In the genomic region with DNA sequence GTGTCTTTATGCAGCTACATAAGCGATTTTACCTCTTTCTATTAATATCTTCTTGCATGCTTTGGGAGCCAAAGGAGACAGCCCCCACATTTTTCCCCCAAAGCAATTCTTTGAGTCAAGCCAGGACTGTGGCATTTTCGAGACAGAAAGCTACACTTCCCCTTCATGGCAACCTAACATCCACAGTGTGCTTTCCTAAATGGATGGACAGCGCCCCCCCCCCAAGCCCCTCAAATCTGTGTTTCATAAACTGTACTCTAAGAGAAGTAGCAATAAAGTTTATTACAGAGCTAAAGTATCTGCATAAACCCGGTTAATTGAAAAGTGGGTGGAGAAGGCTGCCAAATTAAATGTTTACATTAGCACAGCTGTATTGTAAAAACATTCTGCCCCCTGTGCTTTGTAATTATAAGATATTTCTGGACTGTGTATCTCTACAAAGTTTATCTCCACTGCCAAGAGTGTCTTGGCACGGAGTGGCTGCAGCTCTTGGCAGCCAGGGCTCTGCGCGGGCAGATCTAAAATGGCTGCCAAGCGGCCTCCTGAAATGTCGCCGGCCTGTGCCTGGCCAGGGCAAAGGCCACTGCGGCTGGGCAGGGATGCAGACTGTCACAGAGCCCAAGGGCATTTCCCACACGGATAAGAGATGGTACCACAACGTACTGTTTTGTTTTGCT, we compare ENCODE assay signal across 8 mouse cellular contexts.
DNase-seq lines count a peak whose midpoint lies in the region; ATAC-seq and TF ChIP-seq lines count a peak whose summit lies in the region.

No protein-coding gene starts in this region.

- H3K9me3 ChIP-seq in midbrain, embryonic 15.5 days, result no peaks in the 10 kb centered on the region
- H3K9me3 ChIP-seq in midbrain, embryonic 13.5 days, result no peaks in the 10 kb centered on the region
- H3K9me3 ChIP-seq in heart, embryonic 10.5 days, result no peaks in the 10 kb centered on the region
- no peaks in the 10 kb centered on the region for H3K9me3 ChIP-seq in lung, embryonic 15.5 days

- TF ChIP-seq CTCF in testis, adult 2 months (IDR thresholded peaks at IDR 0.05; ENCODE audit: control insufficient read depth, insufficient read depth, insufficient replicate concordance, low read depth, low read length), result no peak

- no peak overlapping the region for H3K4me2 ChIP-seq in midbrain, embryonic 15.5 days
- H3K4me2 ChIP-seq in midbrain, embryonic 13.5 days (replicated peaks), result no peak overlapping the region
- peak overlapping the region; percentile 30 for H3K4me2 ChIP-seq in lung, embryonic 15.5 days

- TF ChIP-seq POLR2A in testis, adult 2 months (IDR thresholded peaks at IDR 0.05; ENCODE audit: control insufficient read depth, low read depth, low read length), result peak; percentile 47; the same call in 1 of the 2 replicates

- peak; percentile 53 for ATAC-seq in midbrain, embryonic 15.5 days (replicated peaks)
- ATAC-seq in midbrain, embryonic 13.5 days, result no peak
- peak; percentile 57 for ATAC-seq in lung, embryonic 15.5 days (ENCODE audit: borderline replicate concordance, extremely low read depth, low FRiP score, low TSS enrichment)

- H3K4me1 ChIP-seq in midbrain, embryonic 15.5 days, result peaks cover 40% of the 10 kb centered on the region
- H3K4me1 ChIP-seq in midbrain, embryonic 13.5 days (replicated peaks), result peaks cover 40% of the 10 kb centered on the region
- H3K4me1 ChIP-seq in heart, embryonic 10.5 days, result peaks cover 65% of the 10 kb centered on the region
- peaks cover 73% of the 10 kb centered on the region for H3K4me1 ChIP-seq in lung, embryonic 15.5 days
- no peaks in the 10 kb centered on the region for H3K4me1 ChIP-seq in testis, adult 2 months (ENCODE audit: control insufficient read depth, insufficient read depth, low read length)

- no peaks in the 10 kb centered on the region for H3K36me3 ChIP-seq in midbrain, embryonic 15.5 days (replicated peaks)
- H3K36me3 ChIP-seq in midbrain, embryonic 13.5 days, result no peaks in the 10 kb centered on the region
- no peaks in the 10 kb centered on the region; the same call in 1 of the 2 replicates for H3K36me3 ChIP-seq in heart, embryonic 10.5 days
- no peaks in the 10 kb centered on the region for H3K36me3 ChIP-seq in lung, embryonic 15.5 days
- no peaks in the 10 kb centered on the region for H3K36me3 ChIP-seq in testis, adult 2 months (ENCODE audit: control insufficient read depth, insufficient read depth, low read length)

- peak overlapping the region; percentile 48 for H3K27ac ChIP-seq in midbrain, embryonic 15.5 days
- H3K27ac ChIP-seq in midbrain, embryonic 13.5 days, result no peak overlapping the region
- peak overlapping the region; percentile 82; the same call in 1 of the 2 replicates for H3K27ac ChIP-seq in heart, embryonic 10.5 days
- H3K27ac ChIP-seq in lung, embryonic 15.5 days, result peak overlapping the region; percentile 85
- 0 out of 2 replicates have a peak overlapping the region, but pooled peaks have one; percentile 17 for H3K27ac ChIP-seq in testis, adult 2 months (ENCODE audit: control insufficient read depth, insufficient read depth, low read depth, low read length)

- no peaks in the 10 kb centered on the region for H3K27me3 ChIP-seq in midbrain, embryonic 15.5 days (replicated peaks)
- no peaks in the 10 kb centered on the region for H3K27me3 ChIP-seq in midbrain, embryonic 13.5 days
- H3K27me3 ChIP-seq in heart, embryonic 10.5 days (ENCODE audit: insufficient read depth, poor library complexity, severe bottlenecking), result no peaks in the 10 kb centered on the region
- no peaks in the 10 kb centered on the region for H3K27me3 ChIP-seq in lung, embryonic 15.5 days
- H3K27me3 ChIP-seq in testis, adult 2 months (ENCODE audit: control insufficient read depth, insufficient read depth, low read length), result no peaks in the 10 kb centered on the region

- DNase-seq in cerebellum, postnatal 25 days, result peak; percentile 89 to 91
- no peak for DNase-seq in heart, embryonic 10.5 days (ENCODE audit: low spot score)
- DNase-seq in kidney, postnatal 10 days, result peak; percentile 54
- no peak for DNase-seq in embryo, embryonic 9.5 days (ENCODE audit: extremely low spot score)

- no peak overlapping the region for H3K9ac ChIP-seq in midbrain, embryonic 15.5 days
- H3K9ac ChIP-seq in midbrain, embryonic 13.5 days (replicated peaks), result no peak overlapping the region
- H3K9ac ChIP-seq in lung, embryonic 15.5 days, result no peak overlapping the region

- WGBS in midbrain, embryonic 15.5 days, result 58% methylated on average over 13 of the region's 13 CpGs
- WGBS in midbrain, embryonic 13.5 days, result 82% methylated on average over 13 of the region's 13 CpGs
- WGBS in heart, embryonic 10.5 days, result 57% methylated on average over 13 of the region's 13 CpGs
- WGBS in lung, embryonic 15.5 days, result 24% methylated on average over 13 of the region's 13 CpGs

- no peak overlapping the region for H3K4me3 ChIP-seq in midbrain, embryonic 15.5 days
- H3K4me3 ChIP-seq in midbrain, embryonic 13.5 days (replicated peaks), result no peak overlapping the region
- H3K4me3 ChIP-seq in heart, embryonic 10.5 days, result no peak overlapping the region
- no peak overlapping the region for H3K4me3 ChIP-seq in lung, embryonic 15.5 days
- no peak overlapping the region for H3K4me3 ChIP-seq in testis, adult 2 months (ENCODE audit: control insufficient read depth, low read depth, low read length)

Comparison
In these comparisons a context has a peak if more than half of its experiments do, and no peak if none do; other contexts are left out.
1. DNase-seq: peak in cerebellum, postnatal 25 days (2 of 2) and kidney, postnatal 10 days (single experiment); none in heart, embryonic 10.5 days (single experiment) and embryo, embryonic 9.5 days (single experiment).